Mouse (Mus musculus): Measurements from ENCODE around the gene Gadl1. TPM values are rescaled to one million over a fixed set of nuclear protein-coding genes. Genes with fewer than 3 reads are reported as not detected.
A peak's percentile ranks its signal among the peaks of the same experiment; 100 is the strongest.

The Gadl1 gene
- polyA plus RNA-seq, 1 experiment = not detected

GRCm38 (mm10) chr9:116084324-116084931 is 175.2 kb downstream of the Gadl1 start:
- Histone ChIP-seq H3K9me3 (replicated peaks; ENCODE audit: control insufficient read depth, insufficient read depth, low read length, poor library complexity, severe bottlenecking) (no peaks in the 10 kb centered on the region), H3K36me3 (ENCODE audit: control insufficient read depth, insufficient read depth, low read length, poor library complexity, severe bottlenecking) (no peaks in the 10 kb centered on the region), H3K9ac (ENCODE audit: low read depth, poor library complexity, severe bottlenecking) (no peak overlapping the region), H3K4me1 (ENCODE audit: control insufficient read depth, insufficient read depth, low read length) (no peaks in the 10 kb centered on the region), H3K27me3 (ENCODE audit: control insufficient read depth, insufficient read depth, low read length, poor library complexity, severe bottlenecking) (no peaks in the 10 kb centered on the region), H3K27ac (ENCODE audit: insufficient read depth, low read length) (no peak overlapping the region), H3K4me3 (ENCODE audit: low read depth, low read length) (no peak overlapping the region)
- TF ChIP-seq CTCF (IDR thresholded peaks at IDR 0.05; ENCODE audit: low read depth, low read length) = no peak
- no peak for TF ChIP-seq POLR2A (IDR thresholded peaks at IDR 0.05; ENCODE audit: insufficient read depth, low read length)
- TF ChIP-seq EP300 (IDR thresholded peaks at IDR 0.05; ENCODE audit: insufficient read depth, low read depth, low read length) = no peak

- TF ChIP-seq CTCF (IDR thresholded peaks at IDR 0.05; ENCODE audit: low read depth, low read length) = no peak
- TF ChIP-seq POLR2A (IDR thresholded peaks at IDR 0.05; ENCODE audit: insufficient read depth, low read length) = no peak
- Histone ChIP-seq H3K9me3 (replicated peaks; ENCODE audit: control insufficient read depth, insufficient read depth, low read length, poor library complexity, severe bottlenecking) (no peaks in the 10 kb centered on the region), H3K36me3 (ENCODE audit: control insufficient read depth, insufficient read depth, low read length, poor library complexity, severe bottlenecking) (no peaks in the 10 kb centered on the region), H3K4me1 (ENCODE audit: control insufficient read depth, insufficient read depth, low read length) (no peaks in the 10 kb centered on the region), H3K27ac (ENCODE audit: insufficient read depth, low read length) (no peak overlapping the region), H3K9ac (ENCODE audit: low read depth, poor library complexity, severe bottlenecking) (no peak overlapping the region), H3K27me3 (ENCODE audit: control insufficient read depth, insufficient read depth, low read length, poor library complexity, severe bottlenecking) (no peaks in the 10 kb centered on the region), H3K4me3 (ENCODE audit: low read depth, low read length) (no peak overlapping the region)
Observed at GRCm38 (mm10) chr9:116085999-116086398, 176.7 kb downstream of the Gadl1 start.

DNA sequence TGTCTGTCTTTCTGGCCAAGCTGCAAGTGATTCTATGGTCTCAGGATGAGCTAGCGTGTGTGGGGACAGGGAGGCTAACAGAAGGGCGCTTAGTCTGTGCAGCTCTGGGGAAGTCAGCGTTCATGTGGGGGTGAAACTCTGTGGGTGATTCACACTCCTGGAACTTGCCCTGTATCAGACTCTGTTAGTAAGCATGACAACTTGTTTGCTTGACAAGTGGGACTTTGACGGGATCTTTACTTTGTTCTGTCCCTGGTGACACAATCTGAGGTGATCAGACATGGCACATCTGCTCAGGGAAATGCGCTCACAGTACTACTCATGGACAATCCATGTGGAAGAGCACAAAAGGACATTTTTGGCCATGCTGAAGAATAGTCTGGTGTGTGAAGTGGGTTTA is 178.0 kb downstream of the Gadl1 start:
- Histone ChIP-seq H3K27me3 (ENCODE audit: control insufficient read depth, insufficient read depth, low read length, poor library complexity, severe bottlenecking) (no peaks in the 10 kb centered on the region), H3K9ac (ENCODE audit: low read depth, poor library complexity, severe bottlenecking) (no peak overlapping the region), H3K27ac (ENCODE audit: insufficient read depth, low read length) (no peak overlapping the region), H3K4me1 (ENCODE audit: control insufficient read depth, insufficient read depth, low read length) (no peaks in the 10 kb centered on the region), H3K4me3 (ENCODE audit: low read depth, low read length) (no peak overlapping the region), H3K36me3 (ENCODE audit: control insufficient read depth, insufficient read depth, low read length, poor library complexity, severe bottlenecking) (no peaks in the 10 kb centered on the region), H3K9me3 (replicated peaks; ENCODE audit: control insufficient read depth, insufficient read depth, low read length, poor library complexity, severe bottlenecking) (no peaks in the 10 kb centered on the region)
- no peak for TF ChIP-seq CTCF (IDR thresholded peaks at IDR 0.05; ENCODE audit: low read depth, low read length)
- TF ChIP-seq POLR2A (IDR thresholded peaks at IDR 0.05; ENCODE audit: insufficient read depth, low read length) = no peak
- no peak for TF ChIP-seq EP300 (IDR thresholded peaks at IDR 0.05; ENCODE audit: insufficient read depth, low read depth, low read length)

DNA sequence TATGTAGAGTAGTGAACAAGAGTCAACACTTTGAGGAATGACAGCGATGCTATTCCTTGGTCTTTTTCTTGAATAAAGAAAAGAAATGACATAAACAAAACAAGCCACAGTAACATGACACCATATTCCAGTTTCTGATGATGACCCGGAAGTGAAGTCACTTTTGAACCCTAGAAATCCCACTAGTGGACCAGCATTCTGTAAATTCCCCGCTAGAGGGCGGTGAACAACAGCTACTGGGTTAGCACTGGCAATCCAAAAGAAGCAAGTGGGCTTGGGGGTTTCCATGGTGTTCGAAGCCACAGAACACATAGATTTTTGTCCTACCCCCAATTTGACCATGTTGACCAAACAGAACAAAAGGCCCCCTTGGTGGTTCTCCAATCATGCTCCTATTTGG is 178.6 kb downstream of the Gadl1 start:
- Histone ChIP-seq H3K36me3 (ENCODE audit: control insufficient read depth, insufficient read depth, low read length, poor library complexity, severe bottlenecking) (no peaks in the 10 kb centered on the region), H3K4me3 (ENCODE audit: low read depth, low read length) (no peak overlapping the region), H3K9me3 (replicated peaks; ENCODE audit: control insufficient read depth, insufficient read depth, low read length, poor library complexity, severe bottlenecking) (no peaks in the 10 kb centered on the region), H3K27ac (ENCODE audit: insufficient read depth, low read length) (no peak overlapping the region), H3K9ac (ENCODE audit: low read depth, poor library complexity, severe bottlenecking) (no peak overlapping the region), H3K27me3 (ENCODE audit: control insufficient read depth, insufficient read depth, low read length, poor library complexity, severe bottlenecking) (no peaks in the 10 kb centered on the region), H3K4me1 (ENCODE audit: control insufficient read depth, insufficient read depth, low read length) (no peaks in the 10 kb centered on the region)
- no peak for TF ChIP-seq EP300 (IDR thresholded peaks at IDR 0.05; ENCODE audit: insufficient read depth, low read depth, low read length)
- TF ChIP-seq POLR2A (IDR thresholded peaks at IDR 0.05; ENCODE audit: insufficient read depth, low read length) = no peak
- TF ChIP-seq CTCF (IDR thresholded peaks at IDR 0.05; ENCODE audit: low read depth, low read length) = peak; percentile 49

DNA sequence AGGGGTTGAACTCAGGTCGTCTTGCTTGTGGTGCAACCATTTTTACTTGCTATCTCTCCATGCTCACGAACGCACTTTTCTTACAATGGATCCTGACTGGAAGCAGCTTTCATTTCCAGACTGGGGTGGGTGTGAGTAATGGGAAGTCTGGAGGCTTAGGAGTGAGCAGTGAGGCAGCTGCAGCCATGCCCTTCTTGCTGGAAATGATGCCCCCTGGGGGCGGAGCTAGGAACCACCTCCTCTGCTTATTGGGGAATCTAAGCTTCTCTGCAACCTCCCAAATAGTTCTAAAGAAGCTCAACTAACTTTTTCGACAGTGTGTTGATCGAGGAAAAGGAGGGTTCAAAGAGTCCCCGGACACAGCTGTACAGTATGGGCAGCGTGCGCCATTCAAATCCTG is 179.7 kb downstream of the Gadl1 start:
- Histone ChIP-seq H3K9me3 (replicated peaks; ENCODE audit: control insufficient read depth, insufficient read depth, low read length, poor library complexity, severe bottlenecking) (no peaks in the 10 kb centered on the region), H3K27me3 (ENCODE audit: control insufficient read depth, insufficient read depth, low read length, poor library complexity, severe bottlenecking) (no peaks in the 10 kb centered on the region)

GRCm38 (mm10) chr9:116090296-116090695 is 181.0 kb downstream of the Gadl1 start:
- H3K27me3 ChIP-seq (ENCODE audit: control insufficient read depth, insufficient read depth, low read length, poor library complexity, severe bottlenecking) = no peaks in the 10 kb centered on the region
- H3K4me1 ChIP-seq (ENCODE audit: control insufficient read depth, insufficient read depth, low read length) = no peaks in the 10 kb centered on the region
- no peak overlapping the region for H3K4me3 ChIP-seq (ENCODE audit: low read depth, low read length)
- H3K9ac ChIP-seq (ENCODE audit: low read depth, poor library complexity, severe bottlenecking) = no peak overlapping the region
- no peak overlapping the region for H3K27ac ChIP-seq (ENCODE audit: insufficient read depth, low read length)
- H3K36me3 ChIP-seq (ENCODE audit: control insufficient read depth, insufficient read depth, low read length, poor library complexity, severe bottlenecking) = no peaks in the 10 kb centered on the region
- no peaks in the 10 kb centered on the region for H3K9me3 ChIP-seq (replicated peaks; ENCODE audit: control insufficient read depth, insufficient read depth, low read length, poor library complexity, severe bottlenecking)
- TF ChIP-seq POLR2A (IDR thresholded peaks at IDR 0.05; ENCODE audit: insufficient read depth, low read length) (no peak), EP300 (IDR thresholded peaks at IDR 0.05; ENCODE audit: insufficient read depth, low read depth, low read length) (no peak), CTCF (IDR thresholded peaks at IDR 0.05; ENCODE audit: low read depth, low read length) (no peak)

More for the DNA sequence above, 179.7 kb downstream of the Gadl1 start:
- Histone ChIP-seq H3K4me3 (ENCODE audit: low read depth, low read length) (no peak overlapping the region), H3K36me3 (ENCODE audit: control insufficient read depth, insufficient read depth, low read length, poor library complexity, severe bottlenecking) (no peaks in the 10 kb centered on the region), H3K9ac (ENCODE audit: low read depth, poor library complexity, severe bottlenecking) (no peak overlapping the region), H3K4me1 (ENCODE audit: control insufficient read depth, insufficient read depth, low read length) (no peaks in the 10 kb centered on the region), H3K27ac (ENCODE audit: insufficient read depth, low read length) (no peak overlapping the region)
- no peak for TF ChIP-seq POLR2A (IDR thresholded peaks at IDR 0.05; ENCODE audit: insufficient read depth, low read length)
- TF ChIP-seq CTCF (IDR thresholded peaks at IDR 0.05; ENCODE audit: low read depth, low read length) = peak; percentile 44
- TF ChIP-seq EP300 (IDR thresholded peaks at IDR 0.05; ENCODE audit: insufficient read depth, low read depth, low read length) = no peak
